Mouse (Mus musculus): ENCODE measurements around the gene Nhs. TPM values are rescaled to one million over a fixed set of nuclear protein-coding genes. Genes with fewer than 3 reads are reported as not detected.
A peak's percentile ranks its signal among the peaks of the same experiment; 100 is the strongest.

The Nhs gene
- total and polyA plus RNA-seq, 3 experiments = 0.04 TPM; not detected in 2

DNA sequence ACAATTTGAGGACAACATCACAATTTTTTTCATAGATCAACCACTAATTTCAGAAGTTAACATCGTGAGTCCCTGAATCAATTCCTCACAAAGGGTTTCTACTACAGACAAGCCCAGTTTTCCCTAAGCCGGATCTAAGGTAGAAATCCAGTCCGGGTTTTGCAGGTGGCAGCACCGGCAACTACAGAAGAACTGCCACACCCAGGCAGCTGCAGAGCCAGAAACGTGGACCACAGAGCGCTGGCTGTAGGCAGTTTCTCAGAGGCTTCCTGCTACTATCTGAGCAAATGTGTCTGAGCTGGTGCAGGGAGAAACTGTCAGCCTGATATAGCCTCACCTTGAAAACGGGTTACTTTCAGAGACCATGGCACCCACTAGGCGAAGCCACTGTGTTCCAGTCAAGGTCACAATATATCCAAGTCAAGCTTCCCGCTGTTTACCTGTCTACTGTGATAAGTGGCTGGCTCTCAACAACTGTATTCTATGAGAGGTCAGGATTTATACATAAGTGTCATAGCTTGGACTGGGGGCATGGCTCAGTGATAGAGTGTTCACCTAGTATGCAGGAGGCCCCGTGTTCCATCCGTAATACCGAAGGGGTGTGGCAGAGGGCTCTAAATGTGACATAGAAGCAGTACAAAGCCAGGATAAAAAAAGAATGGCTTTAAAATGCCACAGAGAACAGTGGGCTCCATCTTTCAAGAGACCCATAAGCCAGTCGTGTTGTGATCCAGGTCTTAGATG lies 134.1 kb downstream of the Nhs start:
- peak overlapping the region in 1 of 2 experiments; percentile 32; a peak in 1 of 4 replicates for H3K4me3 ChIP-seq (ENCODE audit: control insufficient read depth in 1 of 2, insufficient read depth in 1 of 2, low read depth in 2 of 2, low read length in 2 of 2)
- no peaks in the 10 kb centered on the region for H3K79me2 ChIP-seq (ENCODE audit: control insufficient read depth, insufficient read depth, low read length, poor library complexity)
- no peaks in the 10 kb centered on the region for H3K9me3 ChIP-seq (replicated peaks; ENCODE audit: insufficient read depth, low read length)
- peaks cover 0 to 11% of the 10 kb centered on the region in 2 experiments; a peak in 2 of 4 replicates for H3K36me3 ChIP-seq (ENCODE audit: control insufficient read depth in 1 of 2, insufficient read depth in 2 of 2, low read length in 2 of 2)
- peaks cover 0 to 14% of the 10 kb centered on the region in 2 experiments; a peak in 3 of 4 replicates for H3K4me1 ChIP-seq (ENCODE audit: control insufficient read depth in 1 of 2, insufficient read depth in 2 of 2, low read length in 2 of 2)
- TF ChIP-seq HCFC1 (IDR thresholded peaks at IDR 0.05; ENCODE audit: low read depth, low read length) (peak; percentile 53; the same call in 1 of the 2 replicates), GABPA (IDR thresholded peaks at IDR 0.05; ENCODE audit: low read depth, low read length) (no peak), POLR2AphosphoS5 (IDR thresholded peaks at IDR 0.05; ENCODE audit: borderline replicate concordance, low read depth, low read length) (no peak), E2F4 (IDR thresholded peaks at IDR 0.05; ENCODE audit: borderline replicate concordance, low read depth, low read length) (no peak), ZC3H11A (IDR thresholded peaks at IDR 0.05; ENCODE audit: low read depth, low read length) (no peak), BHLHE40 (IDR thresholded peaks at IDR 0.05; ENCODE audit: borderline replicate concordance, low read depth, low read length) (peak; percentile 63; the same call in 1 of the 2 replicates), CHD1 (IDR thresholded peaks at IDR 0.05; ENCODE audit: low read depth, low read length) (no peak), TBP (IDR thresholded peaks at IDR 0.05; ENCODE audit: low read depth, low read length) (no peak), CTCF (IDR thresholded peaks at IDR 0.05 in 2 of 3, conservative IDR thresholded peaks at IDR 0.05 in 1 of 3; ENCODE audit: control insufficient read depth in 1 of 3, insufficient read depth in 1 of 3, low read depth in 2 of 3, low read length in 3 of 3, poor library complexity in 1 of 3, severe bottlenecking in 1 of 3) (no peak), MAX (IDR thresholded peaks at IDR 0.05; ENCODE audit: low read length) (0 out of 2 replicates have a peak, but pooled peaks have one; percentile 50), MYB (IDR thresholded peaks at IDR 0.05; ENCODE audit: low read depth, low read length) (no peak), TCF12 (IDR thresholded peaks at IDR 0.05; ENCODE audit: low read depth, low read length) (peak; percentile 59), UBTF (IDR thresholded peaks at IDR 0.05; ENCODE audit: borderline replicate concordance, insufficient read depth, low read depth, low read length) (no peak), MEF2A (IDR thresholded peaks at IDR 0.05; ENCODE audit: extremely low read depth, insufficient replicate concordance, low read depth, low read length, poor library complexity, severe bottlenecking) (no peak), GATA1 (IDR thresholded peaks at IDR 0.05; ENCODE audit: low read depth, low read length) (peak; percentile 8; the same call in 1 of the 2 replicates), ETS1 (IDR thresholded peaks at IDR 0.05; ENCODE audit: low read depth, low read length) (peak; percentile 61), ELF1 (IDR thresholded peaks at IDR 0.05; ENCODE audit: low read depth, low read length) (peak; percentile 17; the same call in 1 of the 2 replicates), SIN3A (IDR thresholded peaks at IDR 0.05; ENCODE audit: low read length) (peak; percentile 89), POLR2AphosphoS2 (IDR thresholded peaks at IDR 0.05; ENCODE audit: low read length) (no peak), ZKSCAN1 (IDR thresholded peaks at IDR 0.05; ENCODE audit: low read depth, low read length) (no peak), ZNF384 (IDR thresholded peaks at IDR 0.05; ENCODE audit: low read depth, low read length) (peak; percentile 93), MXI1 (IDR thresholded peaks at IDR 0.05; ENCODE audit: low read depth, low read length) (peak; percentile 72), EP300 (IDR thresholded peaks at IDR 0.05; ENCODE audit: low read depth in 1 of 2, low read length in 2 of 2) (peak; percentile 9 to 66; a peak in 2 of 4 replicates), NRF1 (IDR thresholded peaks at IDR 0.05; ENCODE audit: insufficient read depth, low read depth, low read length, poor library complexity, severe bottlenecking) (no peak), RAD21 (IDR thresholded peaks at IDR 0.05; ENCODE audit: low read depth, low read length) (no peak), CHD2 (IDR thresholded peaks at IDR 0.05; ENCODE audit: low read length) (no peak), MYC (IDR thresholded peaks at IDR 0.05; ENCODE audit: low read depth, low read length) (peak; percentile 60; the same call in 1 of the 2 replicates), SMC3 (IDR thresholded peaks at IDR 0.05; ENCODE audit: low read depth, low read length) (no peak), MAZ (IDR thresholded peaks at IDR 0.05; ENCODE audit: low read depth, low read length) (no peak), MAFK (IDR thresholded peaks at IDR 0.05; ENCODE audit: borderline replicate concordance, low read depth, low read length) (no peak)
- peak; percentile 90 for DNase-seq (ENCODE audit: low read depth, low spot score)
- peak overlapping the region; percentile 25; the same call in 1 of the 2 replicates for H3K9ac ChIP-seq (ENCODE audit: control insufficient read depth, low read depth, low read length, poor library complexity, severe bottlenecking)
- no peaks in the 10 kb centered on the region for H3K27me3 ChIP-seq (ENCODE audit: control insufficient read depth in 1 of 2, insufficient read depth in 2 of 2, low read length in 2 of 2)
- peak overlapping the region; percentile 47 for H3K27ac ChIP-seq (ENCODE audit: control insufficient read depth, low read depth, low read length)

All from MEL (cell line).